Mouse (Mus musculus): ENCODE results near the gene Fyttd1.

GRCm38 (mm10) chr16:32945379-32945778, 68.1 kb downstream of the Fyttd1 start:
- TF ChIP-seq CTCF (IDR thresholded peaks at IDR 0.05; ENCODE audit: low read depth) (no peak), EP300 (IDR thresholded peaks at IDR 0.05; ENCODE audit: low read depth) (no peak)

All from liver, embryonic 14.5 days (tissue).